Mouse (Mus musculus): ENCODE measurements at regions not wholly inside any gene's neighbourhood (a gene's known extent, or its start where the extent isn't known, plus 50 kb on each side); places are given as distances from the start of the nearest gene placed in this dataset.

DNA sequence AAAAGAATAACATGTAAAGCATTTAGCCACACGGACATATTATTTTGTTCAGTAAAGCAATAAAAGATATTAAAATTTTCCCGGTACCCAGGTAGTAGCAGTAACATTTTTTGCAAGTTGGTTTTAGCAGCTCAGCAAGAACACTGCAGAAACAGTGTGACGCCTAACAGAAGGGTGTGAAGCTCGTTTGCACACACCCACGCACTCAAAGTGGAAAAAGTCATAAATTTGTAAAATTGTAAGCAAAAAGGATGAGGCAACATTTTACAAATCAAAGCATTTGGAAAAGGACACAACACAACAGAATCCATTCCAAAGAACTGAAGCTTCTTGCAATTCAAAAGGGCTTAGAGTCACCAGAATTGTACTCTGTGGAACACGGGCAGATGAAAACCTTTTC lies 1053.6 kb upstream of the Celf2 start:
- DNase-seq = no peak

GRCm38 (mm10) chr2:8546116-8546515 lies 1036.8 kb upstream of the Celf2 start:
- DNase-seq = no peak

DNA sequence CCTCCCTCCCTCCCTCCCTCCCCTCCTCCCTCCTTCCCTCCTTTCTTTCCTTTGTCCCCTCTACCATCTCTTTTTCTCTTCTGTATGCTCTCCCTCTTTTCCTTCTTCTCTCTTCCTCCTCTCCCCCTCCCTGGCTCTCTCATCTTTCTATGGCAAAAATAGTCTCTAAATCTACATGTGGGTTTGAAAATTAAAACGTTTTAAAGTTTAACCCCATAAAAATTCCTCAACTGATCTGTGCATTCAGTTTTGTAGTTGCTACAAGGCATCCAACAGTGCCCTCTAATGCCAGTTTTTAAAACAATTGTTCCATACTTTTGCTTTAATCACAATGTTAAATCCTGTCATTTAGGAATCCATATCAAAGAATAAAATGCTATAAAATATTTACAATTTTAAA lies 1027.5 kb upstream of the Celf2 start:
- no peak for DNase-seq

- DNase-seq = no peak
Observed at GRCm38 (mm10) chr2:8498466-8498865, 989.1 kb upstream of the Celf2 start.

- no peak for DNase-seq
Observed at GRCm38 (mm10) chr2:8477827-8478528, 968.6 kb upstream of the Celf2 start.

DNA sequence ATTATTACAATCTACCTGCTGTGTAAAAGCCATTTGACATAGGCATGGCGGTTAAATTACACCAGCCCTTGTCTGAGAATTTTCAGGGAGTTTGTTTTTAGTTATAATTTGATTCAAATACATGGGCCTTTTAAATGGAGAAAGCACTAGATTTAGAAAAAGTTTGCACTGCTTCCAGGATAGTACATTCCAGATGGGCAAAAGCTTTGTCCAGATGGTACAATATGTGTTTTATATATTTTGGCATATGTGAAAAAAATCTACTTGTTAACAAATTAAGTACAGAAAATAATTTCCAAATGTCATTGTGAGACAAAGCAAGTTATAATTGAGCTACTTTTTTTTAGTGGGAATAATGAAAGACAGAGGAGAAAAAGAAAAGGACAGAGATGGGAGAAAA lies 961.2 kb upstream of the Celf2 start:
- no peak for DNase-seq

DNA sequence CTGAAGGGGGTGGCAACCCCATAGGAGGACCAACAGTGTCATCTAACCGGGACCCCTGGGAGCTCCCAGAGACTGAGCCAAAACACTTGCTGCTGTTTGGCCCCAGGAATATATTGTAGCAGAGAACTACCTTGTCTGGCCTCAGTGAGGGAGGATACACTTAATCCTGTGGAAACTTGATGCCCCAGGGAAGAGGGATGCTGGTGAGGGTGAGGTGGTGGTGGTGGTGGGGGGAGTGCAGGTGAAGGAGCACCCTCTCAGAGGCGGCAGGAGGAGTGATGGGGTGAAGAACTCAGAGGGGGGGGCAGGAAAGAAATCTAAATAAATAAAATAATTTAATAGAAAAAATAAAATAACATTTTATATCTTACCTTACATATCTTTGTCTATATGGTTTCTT lies 959.6 kb upstream of the Celf2 start:
- no peak for DNase-seq

DNA sequence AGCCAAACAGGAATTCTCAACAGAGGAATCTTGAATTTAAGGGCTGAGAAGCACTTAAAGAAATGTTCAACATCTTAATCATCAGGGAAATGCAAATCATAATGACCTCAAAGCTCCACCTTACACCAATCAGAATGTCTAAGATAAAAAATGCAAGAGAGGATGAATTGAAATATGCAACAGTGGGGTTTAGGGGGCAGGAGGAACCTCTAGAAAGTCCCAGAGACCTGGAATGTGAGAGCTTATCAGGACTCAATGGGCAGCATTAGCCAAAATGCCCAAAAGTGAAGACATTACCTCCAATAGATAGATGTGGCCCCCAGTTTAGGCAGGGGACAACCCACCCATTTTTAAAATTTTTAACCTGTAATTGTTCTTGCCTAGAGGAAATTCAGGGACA lies 959.0 kb upstream of the Celf2 start:
- no peak for DNase-seq

GRCm38 (mm10) chr2:8467531-8468203 lies 958.3 kb upstream of the Celf2 start:
- DNase-seq = no peak

- no peak for DNase-seq
Observed at GRCm38 (mm10) chr2:8452566-8453243, 943.3 kb upstream of the Celf2 start.

DNA sequence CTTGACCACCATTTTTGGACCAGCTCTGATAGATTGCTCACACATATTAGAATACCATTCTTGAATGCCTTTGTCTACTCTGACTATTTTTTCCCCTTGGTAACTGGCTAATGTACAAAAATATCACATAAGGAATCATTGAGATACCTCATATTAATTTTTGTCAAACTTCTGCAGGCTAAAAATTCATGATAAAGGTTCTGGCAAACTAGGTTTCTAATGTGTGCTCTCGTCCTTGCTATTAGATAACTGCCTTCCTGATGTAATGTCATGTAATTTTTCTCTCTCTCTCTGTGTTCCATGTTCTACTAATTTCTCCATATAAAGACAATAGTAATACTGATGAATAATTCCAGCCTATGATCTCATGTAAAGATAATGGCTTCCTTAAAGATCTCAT lies 931.9 kb upstream of the Celf2 start:
- no peak for DNase-seq

DNA sequence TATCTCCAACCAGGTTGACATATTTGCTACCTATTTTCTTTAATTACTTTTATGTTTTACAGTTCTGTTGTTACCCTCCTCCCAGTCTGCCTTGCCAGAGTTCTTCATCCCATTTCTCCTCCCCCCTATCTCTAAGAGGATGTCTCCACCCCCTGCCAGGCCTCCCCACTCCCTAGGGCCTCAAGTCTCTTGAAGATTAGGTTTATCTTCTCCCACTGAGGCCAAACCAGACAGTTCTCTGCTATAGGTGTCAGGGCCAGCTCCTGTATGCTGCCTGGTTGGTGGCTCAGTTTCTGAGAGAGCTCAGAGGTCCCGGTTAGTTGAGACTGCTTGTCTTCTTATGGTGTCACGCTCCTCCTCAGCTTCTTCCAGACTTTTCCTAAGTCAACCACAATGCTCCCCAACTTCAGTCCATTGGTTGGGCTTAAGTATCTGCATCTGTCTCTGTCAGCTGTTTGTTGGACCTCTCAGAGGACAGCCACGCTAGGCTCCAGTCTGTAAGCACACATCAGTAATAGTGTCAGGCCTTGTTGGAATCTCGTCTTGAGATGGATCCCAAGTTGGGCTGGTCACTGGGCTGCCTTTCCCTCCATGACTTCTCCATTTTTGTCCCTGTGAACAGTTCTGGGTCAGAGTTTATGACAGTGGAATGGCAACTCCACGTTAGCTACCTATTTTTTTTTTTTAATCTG lies 920.4 kb upstream of the Celf2 start:
- no peak for DNase-seq

- no peak for DNase-seq
Observed at GRCm38 (mm10) chr2:8428145-8428544, 918.8 kb upstream of the Celf2 start.

- DNase-seq = no peak
Observed at GRCm38 (mm10) chr2:8427720-8428119, 918.4 kb upstream of the Celf2 start.

DNA sequence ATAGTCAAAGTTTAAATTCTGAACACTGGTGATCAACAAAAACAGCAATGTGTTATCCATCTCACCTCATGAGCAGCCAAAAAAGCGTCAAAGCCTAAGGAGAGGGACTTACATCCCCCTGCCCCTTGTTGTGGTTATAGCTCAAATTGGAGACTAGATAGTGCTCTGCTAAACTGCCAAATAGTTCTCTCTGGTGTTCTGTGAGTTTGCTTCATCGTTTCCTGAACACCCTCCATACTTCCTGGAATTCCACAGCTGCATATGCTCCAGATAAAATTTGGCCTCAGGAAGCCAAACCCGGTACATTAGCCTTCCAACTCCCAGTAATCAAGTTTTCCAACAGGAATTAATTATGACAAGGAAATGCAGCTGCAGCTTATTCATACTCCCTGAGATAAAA lies 906.6 kb upstream of the Celf2 start:
- DNase-seq = no peak

- DNase-seq = no peak
Observed at GRCm38 (mm10) chr2:8394128-8394527, 884.8 kb upstream of the Celf2 start.

DNA sequence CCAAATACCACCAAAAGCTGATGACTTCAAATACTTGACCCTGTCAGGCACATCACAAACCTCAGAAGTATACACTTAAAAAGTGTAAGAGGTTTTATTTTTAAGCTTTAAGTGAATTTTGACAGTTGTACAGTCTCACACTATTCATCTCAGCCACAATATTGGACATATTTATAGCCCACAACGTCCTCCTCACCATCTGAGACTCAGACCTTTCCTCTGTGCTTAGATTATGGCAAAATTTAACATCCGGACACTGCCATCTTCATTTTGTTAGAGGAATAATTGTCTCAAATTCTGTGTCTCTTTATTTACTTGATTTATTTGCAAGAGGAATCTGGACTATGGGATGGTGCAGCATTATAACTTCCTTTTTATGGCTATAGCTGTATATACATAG lies 880.2 kb upstream of the Celf2 start:
- no peak for DNase-seq

DNA sequence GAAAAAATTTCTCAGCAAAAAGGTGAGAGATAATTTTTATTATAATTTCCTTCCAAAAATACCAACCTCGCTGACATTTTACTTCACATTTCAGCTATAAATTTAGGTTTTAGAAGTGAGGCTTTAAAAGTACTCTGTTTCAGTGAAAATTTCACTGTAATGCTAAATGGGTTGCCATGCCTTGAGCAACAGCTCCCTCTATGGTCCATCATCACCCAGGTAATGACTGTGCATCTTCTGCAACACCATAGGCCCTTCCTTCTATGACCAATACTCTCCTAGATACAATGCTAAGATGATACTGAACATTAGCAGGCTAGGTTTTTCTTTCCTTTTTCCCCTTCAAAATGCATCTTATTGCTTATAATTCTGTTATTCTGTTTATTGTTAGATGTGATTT lies 870.9 kb upstream of the Celf2 start:
- peak; percentile 5 for DNase-seq

GRCm38 (mm10) chr2:8379590-8379989 lies 870.2 kb upstream of the Celf2 start:
- no peak for DNase-seq

DNA sequence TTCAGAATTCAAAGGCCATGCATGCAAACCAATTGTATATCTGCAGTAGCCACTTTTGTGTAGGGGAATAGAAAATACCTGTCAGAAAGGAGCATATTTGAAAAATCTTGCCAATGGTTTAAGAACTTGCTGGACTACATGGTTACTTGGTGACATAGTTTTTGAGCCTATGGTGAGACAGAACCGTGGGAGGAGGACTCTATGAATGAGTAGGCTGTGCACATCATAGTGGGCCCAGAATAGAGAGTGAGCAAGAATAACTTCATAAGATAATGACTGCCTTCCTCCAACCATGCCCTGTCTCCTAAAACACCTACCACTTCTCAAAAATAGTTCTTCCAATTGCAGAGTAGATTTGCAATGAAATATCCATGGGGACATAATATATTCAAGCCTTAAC lies 838.5 kb upstream of the Celf2 start:
- no peak for DNase-seq

GRCm38 (mm10) chr2:8344748-8345147 lies 835.4 kb upstream of the Celf2 start:
- no peak for DNase-seq

DNA sequence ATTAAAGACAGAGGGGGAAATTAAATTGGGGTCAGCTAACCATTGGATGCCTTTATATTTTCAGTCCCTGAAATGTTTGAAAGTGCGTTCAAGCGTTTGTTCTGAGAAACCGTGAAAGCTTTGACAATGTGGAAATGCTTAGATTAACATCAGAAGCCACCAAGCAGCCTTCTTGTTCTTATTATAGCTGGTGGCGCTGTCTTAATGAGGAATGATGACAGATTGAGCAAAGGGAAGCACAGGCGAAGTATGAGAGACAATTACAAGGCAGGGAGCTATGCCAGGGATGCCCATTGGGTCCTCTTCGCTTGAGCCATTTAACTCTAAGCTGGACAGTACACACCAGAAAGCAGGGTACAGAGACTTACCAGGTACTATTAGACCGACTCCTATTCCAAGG lies 828.9 kb upstream of the Celf2 start:
- DNase-seq = no peak

- no peak for DNase-seq
Observed at GRCm38 (mm10) chr2:8296001-8296400, 786.6 kb upstream of the Celf2 start.

- no peak for DNase-seq
Observed at GRCm38 (mm10) chr2:8291357-8291756, 782.0 kb upstream of the Celf2 start.

All from cerebellum, adult 11-12 months (tissue).